Mouse (Mus musculus): ENCODE measurements at regions not wholly inside any gene's neighbourhood (a gene's known extent, or its start where the extent isn't known, plus 50 kb on each side); places are given as distances from the start of the nearest gene placed in this dataset.

DNA sequence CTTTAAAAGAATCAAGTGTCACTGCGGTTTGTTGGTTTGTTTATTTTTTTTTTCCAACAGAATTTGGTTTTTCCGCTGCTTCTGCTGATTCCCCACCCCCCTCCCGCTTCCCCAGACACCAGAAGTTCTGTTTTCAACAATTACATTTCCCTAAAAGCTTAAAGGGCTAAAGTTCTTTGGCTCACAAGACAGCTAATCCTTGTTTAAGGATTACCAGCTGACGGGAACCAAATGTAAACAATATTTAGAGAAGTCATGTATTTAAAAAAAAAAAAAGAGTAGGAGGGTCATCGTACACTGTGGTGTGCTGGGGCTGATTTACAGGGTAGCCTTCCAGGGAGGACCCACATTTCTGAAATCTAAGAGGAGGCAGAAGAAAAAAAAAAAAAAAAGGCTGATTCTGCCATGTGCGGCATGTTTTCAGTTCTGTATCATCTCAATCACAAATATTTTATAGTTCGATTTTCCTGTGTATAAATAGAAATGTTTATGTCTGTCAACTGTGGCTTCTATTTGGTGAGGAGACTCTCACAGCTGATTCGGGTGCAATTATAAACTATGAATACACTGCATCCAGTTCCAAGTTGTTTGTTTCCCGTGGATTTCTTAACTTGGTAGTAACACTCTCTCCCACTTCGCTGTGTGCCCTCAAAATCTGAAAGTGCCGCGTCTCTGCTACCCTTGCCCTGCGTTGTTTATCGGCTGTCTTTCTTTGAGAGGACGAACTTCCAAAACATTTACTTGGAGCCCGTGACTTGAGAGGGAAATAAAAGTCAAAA, 456.3 kb upstream of the Jarid2 start:
- TF ChIP-seq FOSL1 (IDR thresholded peaks at IDR 0.05; ENCODE audit: insufficient read depth, low read length, poor library complexity, severe bottlenecking) (no peak), CEBPB (IDR thresholded peaks at IDR 0.05; ENCODE audit: low read depth) (no peak), USF1 (IDR thresholded peaks at IDR 0.05; ENCODE audit: low read depth) (no peak), CTCF (IDR thresholded peaks at IDR 0.05; ENCODE audit: control insufficient read depth, insufficient read depth, insufficient read length) (no peak), MYOG (IDR thresholded peaks at IDR 0.05; ENCODE audit: control insufficient read depth, extremely low read depth, insufficient read length) (no peak), MAX (IDR thresholded peaks at IDR 0.05) (no peak), MYOD1 (IDR thresholded peaks at IDR 0.05; ENCODE audit: control insufficient read depth, insufficient read length, low read depth) (no peak)
- Histone ChIP-seq H3K27me3 (ENCODE audit: control insufficient read depth, insufficient read depth, insufficient read length) (no peaks in the 10 kb centered on the region), H3K79me3 (ENCODE audit: low read depth) (no peaks in the 10 kb centered on the region), H3K79me2 (ENCODE audit: control insufficient read depth, insufficient read depth) (no peaks in the 10 kb centered on the region), H3K36me3 (ENCODE audit: control insufficient read depth, insufficient read depth) (no peaks in the 10 kb centered on the region), H3K4me3 (ENCODE audit: insufficient read depth, poor library complexity, severe bottlenecking) (no peak overlapping the region), H3ac (ENCODE audit: control insufficient read depth, insufficient read length, low read depth) (no peak overlapping the region)

DNA sequence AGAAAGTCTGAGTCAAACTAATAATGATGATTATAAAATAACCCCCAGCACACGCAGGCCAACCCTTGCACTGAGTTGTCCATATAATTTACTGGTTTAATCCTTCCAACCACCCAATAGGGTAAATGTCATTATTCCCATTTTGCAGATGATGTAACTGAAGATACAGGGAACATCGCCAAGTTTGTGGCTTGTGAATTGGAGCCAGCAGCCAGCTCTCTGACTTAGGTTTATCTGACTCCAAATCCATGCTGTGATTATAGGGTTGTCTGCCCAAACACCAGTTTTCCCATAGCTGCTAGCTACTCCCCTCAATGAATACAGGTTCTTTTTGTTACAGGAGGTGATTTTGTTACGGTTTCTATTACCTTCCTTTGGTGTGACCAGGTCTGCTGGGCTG, 451.3 kb upstream of the Jarid2 start:
- no peaks in the 10 kb centered on the region for H3K36me3 ChIP-seq (ENCODE audit: control insufficient read depth, insufficient read depth)
- H3K4me3 ChIP-seq (ENCODE audit: insufficient read depth, poor library complexity, severe bottlenecking) = no peak overlapping the region
- no peak for TF ChIP-seq MAX (IDR thresholded peaks at IDR 0.05)
- TF ChIP-seq USF1 (IDR thresholded peaks at IDR 0.05; ENCODE audit: low read depth) = no peak
- no peak for TF ChIP-seq CEBPB (IDR thresholded peaks at IDR 0.05; ENCODE audit: low read depth)
- TF ChIP-seq MYOG (IDR thresholded peaks at IDR 0.05; ENCODE audit: control insufficient read depth, extremely low read depth, insufficient read length) = no peak
- H3ac ChIP-seq (ENCODE audit: control insufficient read depth, insufficient read length, low read depth) = no peak overlapping the region
- no peaks in the 10 kb centered on the region for H3K27me3 ChIP-seq (ENCODE audit: control insufficient read depth, insufficient read depth, insufficient read length)
- no peaks in the 10 kb centered on the region for H3K79me3 ChIP-seq (ENCODE audit: low read depth)
- no peaks in the 10 kb centered on the region for H3K79me2 ChIP-seq (ENCODE audit: control insufficient read depth, insufficient read depth)

DNA sequence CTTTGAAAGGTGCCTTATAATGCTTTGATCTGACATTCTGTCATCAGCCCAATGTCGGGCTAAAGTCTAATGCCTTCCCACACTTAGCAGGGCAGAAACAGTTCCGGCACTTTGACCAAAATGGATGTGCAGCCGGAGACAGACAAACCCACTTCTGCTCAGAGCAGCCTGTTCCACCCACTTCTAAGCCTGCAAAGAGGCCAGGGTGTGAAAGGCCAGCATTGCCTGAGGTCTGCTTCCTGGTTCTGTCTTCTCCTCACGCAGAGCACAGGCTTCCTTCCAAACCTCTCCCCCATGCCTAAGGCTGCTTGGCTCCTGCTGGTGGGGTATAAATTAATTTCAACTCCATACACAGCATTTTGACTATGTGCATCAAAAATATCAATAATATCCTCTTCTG, 450.2 kb upstream of the Jarid2 start:
- Histone ChIP-seq H3ac (ENCODE audit: control insufficient read depth, insufficient read length, low read depth) (no peak overlapping the region), H3K4me3 (ENCODE audit: insufficient read depth, poor library complexity, severe bottlenecking) (no peak overlapping the region), H3K79me3 (ENCODE audit: low read depth) (no peaks in the 10 kb centered on the region)

DNA sequence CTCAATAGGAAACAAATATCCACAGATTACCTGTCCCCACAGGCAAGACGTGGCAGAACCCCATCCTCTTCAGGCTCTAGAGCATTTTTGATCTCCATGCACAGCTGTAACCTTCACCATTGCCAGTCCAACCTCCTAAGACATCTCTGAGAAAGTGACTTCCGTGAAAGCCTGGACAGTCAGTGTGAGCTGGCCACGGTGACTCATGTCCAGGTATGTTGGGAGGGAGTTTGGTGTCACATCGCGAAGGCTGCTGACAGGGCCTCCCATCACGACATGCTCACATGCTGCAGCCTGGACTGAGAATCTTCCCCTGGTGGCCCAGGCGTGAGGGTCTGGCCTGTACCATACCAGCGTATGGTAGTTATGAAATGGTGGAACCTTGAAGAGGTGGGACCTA, 449.0 kb upstream of the Jarid2 start:
- Histone ChIP-seq H3K36me3 (ENCODE audit: control insufficient read depth, insufficient read depth) (no peaks in the 10 kb centered on the region), H3K4me3 (ENCODE audit: insufficient read depth, poor library complexity, severe bottlenecking) (no peak overlapping the region), H3ac (ENCODE audit: control insufficient read depth, insufficient read length, low read depth) (no peak overlapping the region), H3K79me2 (ENCODE audit: control insufficient read depth, insufficient read depth) (no peaks in the 10 kb centered on the region), H3K27me3 (ENCODE audit: control insufficient read depth, insufficient read depth, insufficient read length) (no peaks in the 10 kb centered on the region), H3K79me3 (ENCODE audit: low read depth) (no peaks in the 10 kb centered on the region)
- no peak for TF ChIP-seq MYOG (IDR thresholded peaks at IDR 0.05; ENCODE audit: control insufficient read depth, extremely low read depth, insufficient read length)
- no peak for TF ChIP-seq CEBPB (IDR thresholded peaks at IDR 0.05; ENCODE audit: low read depth)
- TF ChIP-seq CTCF (IDR thresholded peaks at IDR 0.05; ENCODE audit: control insufficient read depth, insufficient read depth, insufficient read length) = no peak
- no peak for TF ChIP-seq MYOD1 (IDR thresholded peaks at IDR 0.05; ENCODE audit: control insufficient read depth, insufficient read length, low read depth)
- TF ChIP-seq MAX (IDR thresholded peaks at IDR 0.05) = no peak
- TF ChIP-seq FOSL1 (IDR thresholded peaks at IDR 0.05; ENCODE audit: insufficient read depth, low read length, poor library complexity, severe bottlenecking) = no peak
- TF ChIP-seq USF1 (IDR thresholded peaks at IDR 0.05; ENCODE audit: low read depth) = no peak

More for the DNA sequence above, 450.2 kb upstream of the Jarid2 start:
- H3K27me3 ChIP-seq (ENCODE audit: control insufficient read depth, insufficient read depth, insufficient read length) = no peaks in the 10 kb centered on the region
- TF ChIP-seq MYOG (IDR thresholded peaks at IDR 0.05; ENCODE audit: control insufficient read depth, extremely low read depth, insufficient read length) (no peak), MAX (IDR thresholded peaks at IDR 0.05) (no peak), MYOD1 (IDR thresholded peaks at IDR 0.05; ENCODE audit: control insufficient read depth, insufficient read length, low read depth) (no peak), CEBPB (IDR thresholded peaks at IDR 0.05; ENCODE audit: low read depth) (no peak)
- no peaks in the 10 kb centered on the region for H3K36me3 ChIP-seq (ENCODE audit: control insufficient read depth, insufficient read depth)
- H3K79me2 ChIP-seq (ENCODE audit: control insufficient read depth, insufficient read depth) = no peaks in the 10 kb centered on the region

DNA sequence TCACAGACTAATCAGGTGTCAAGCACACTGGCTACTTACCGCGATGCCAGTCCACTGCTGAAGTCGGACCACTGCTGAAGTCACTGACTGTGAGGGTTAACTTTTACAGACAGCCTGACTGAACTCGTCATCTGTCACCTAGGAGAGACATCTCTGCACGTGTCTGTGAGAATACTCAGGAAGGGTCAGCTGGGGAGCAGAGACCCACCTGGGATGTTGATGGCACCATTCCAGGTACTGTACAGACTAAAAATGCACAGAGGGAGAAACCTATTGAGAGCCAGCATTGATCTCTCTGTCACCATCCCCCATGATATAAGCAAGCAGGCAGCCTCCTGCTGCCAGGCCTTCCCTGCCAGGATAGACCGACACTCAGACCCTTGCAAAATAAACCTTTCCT, 447.5 kb upstream of the Jarid2 start:
- H3ac ChIP-seq (ENCODE audit: control insufficient read depth, insufficient read length, low read depth) = no peak overlapping the region
- TF ChIP-seq FOSL1 (IDR thresholded peaks at IDR 0.05; ENCODE audit: insufficient read depth, low read length, poor library complexity, severe bottlenecking) = no peak
- no peak for TF ChIP-seq MAX (IDR thresholded peaks at IDR 0.05)
- no peak for TF ChIP-seq CEBPB (IDR thresholded peaks at IDR 0.05; ENCODE audit: low read depth)
- TF ChIP-seq MYOD1 (IDR thresholded peaks at IDR 0.05; ENCODE audit: control insufficient read depth, insufficient read length, low read depth) = no peak
- no peak for TF ChIP-seq CTCF (IDR thresholded peaks at IDR 0.05; ENCODE audit: control insufficient read depth, insufficient read depth, insufficient read length)
- TF ChIP-seq USF1 (IDR thresholded peaks at IDR 0.05; ENCODE audit: low read depth) = no peak
- TF ChIP-seq MYOG (IDR thresholded peaks at IDR 0.05; ENCODE audit: control insufficient read depth, extremely low read depth, insufficient read length) = no peak

DNA sequence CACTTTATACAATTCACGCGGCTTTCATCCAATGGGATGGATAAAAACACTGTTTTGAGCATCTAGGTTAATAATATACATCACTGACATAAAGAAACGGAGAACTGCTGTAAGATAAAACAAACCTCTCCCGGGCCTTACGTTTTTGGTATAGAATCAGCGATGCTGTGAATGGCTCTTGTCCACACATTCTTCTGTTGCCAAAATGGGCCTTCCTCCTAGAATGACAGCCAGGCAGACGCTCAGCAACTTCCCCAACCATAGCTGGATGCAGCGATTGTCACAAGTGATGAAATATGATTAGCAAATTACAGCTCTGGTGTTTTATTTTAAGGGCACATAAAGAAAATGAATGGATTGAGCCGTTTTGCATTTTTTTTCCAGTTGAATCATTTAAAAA, 447.0 kb upstream of the Jarid2 start:
- Histone ChIP-seq H3K27me3 (ENCODE audit: control insufficient read depth, insufficient read depth, insufficient read length) (no peaks in the 10 kb centered on the region), H3K79me2 (ENCODE audit: control insufficient read depth, insufficient read depth) (no peaks in the 10 kb centered on the region), H3K36me3 (ENCODE audit: control insufficient read depth, insufficient read depth) (no peaks in the 10 kb centered on the region), H3K4me3 (ENCODE audit: insufficient read depth, poor library complexity, severe bottlenecking) (no peak overlapping the region), H3K79me3 (ENCODE audit: low read depth) (no peaks in the 10 kb centered on the region), H3ac (ENCODE audit: control insufficient read depth, insufficient read length, low read depth) (no peak overlapping the region)
- TF ChIP-seq MYOG (IDR thresholded peaks at IDR 0.05; ENCODE audit: control insufficient read depth, extremely low read depth, insufficient read length) = no peak
- no peak for TF ChIP-seq USF1 (IDR thresholded peaks at IDR 0.05; ENCODE audit: low read depth)
- TF ChIP-seq FOSL1 (IDR thresholded peaks at IDR 0.05; ENCODE audit: insufficient read depth, low read length, poor library complexity, severe bottlenecking) = no peak
- TF ChIP-seq CTCF (IDR thresholded peaks at IDR 0.05; ENCODE audit: control insufficient read depth, insufficient read depth, insufficient read length) = no peak
- TF ChIP-seq CEBPB (IDR thresholded peaks at IDR 0.05; ENCODE audit: low read depth) = no peak
- no peak for TF ChIP-seq MYOD1 (IDR thresholded peaks at IDR 0.05; ENCODE audit: control insufficient read depth, insufficient read length, low read depth)
- TF ChIP-seq MAX (IDR thresholded peaks at IDR 0.05) = no peak

More for the DNA sequence above, 447.5 kb upstream of the Jarid2 start:
- H3K27me3 ChIP-seq (ENCODE audit: control insufficient read depth, insufficient read depth, insufficient read length) = no peaks in the 10 kb centered on the region
- H3K79me3 ChIP-seq (ENCODE audit: low read depth) = no peaks in the 10 kb centered on the region
- H3K4me3 ChIP-seq (ENCODE audit: insufficient read depth, poor library complexity, severe bottlenecking) = no peak overlapping the region
- no peaks in the 10 kb centered on the region for H3K36me3 ChIP-seq (ENCODE audit: control insufficient read depth, insufficient read depth)
- no peaks in the 10 kb centered on the region for H3K79me2 ChIP-seq (ENCODE audit: control insufficient read depth, insufficient read depth)

Data from C2C12 (cell line).